Mouse (Mus musculus) intestine, embryonic 14.5 days (tissue): ENCODE measurements around the gene Prpsap1. TPM values are rescaled to one million over a fixed set of nuclear protein-coding genes. Genes with fewer than 3 reads are reported as not detected.

ENCODE experiments used
- ATAC-seq: fragments of 200-750 bp; cut with Nextera tagmentation; replicated peaks from 2 replicates; pipeline ENCODE4 v1.8.0; 2017; ENCODE audit warnings: low read depth, moderate number of reproducible peaks, moderate TSS enrichment, moderate library complexity; ENCODE audit not compliant: low FRiP score, low TSS enrichment
- DNase-seq: peaks from one replicate; pipeline ENCODE4 v3.0.0-alpha.2; 2018; ENCODE audit warnings: low spot score
- H3K27ac ChIP-seq: fragments of 300-500 bp; sonication (generic); 2 replicates; pipeline ENCODE4 v1.5.1; 2014; ENCODE audit warnings: low read depth, mild to moderate bottlenecking, control low read depth
- H3K27me3 ChIP-seq: fragments of 300-500 bp; sonication (generic); replicated peaks from 2 replicates; pipeline ENCODE4 v1.6.1; 2014; ENCODE audit warnings: low read length, control low read depth; ENCODE audit not compliant: control insufficient read depth, insufficient read depth
- H3K36me3 ChIP-seq: fragments of 300-500 bp; sonication (generic); 2 replicates; pipeline ENCODE4 v1.6.1; 2014; ENCODE audit warnings: low read length, control low read depth; ENCODE audit not compliant: control insufficient read depth, insufficient read depth
- H3K4me1 ChIP-seq: fragments of 300-500 bp; sonication (generic); replicated peaks from 2 replicates; pipeline ENCODE4 v1.6.1; 2014; ENCODE audit warnings: low read length, control low read depth, mixed read lengths; ENCODE audit not compliant: control insufficient read depth, insufficient read depth
- H3K4me2 ChIP-seq: fragments of 300-500 bp; sonication (generic); 2 replicates; pipeline ENCODE4 v1.6.1; 2014; ENCODE audit warnings: low read length
- H3K4me3 ChIP-seq: fragments of 300-500 bp; sonication (generic); 2 replicates; pipeline ENCODE4 v1.5.1; 2014; ENCODE audit warnings: low read depth, low read length, control low read depth, mixed read lengths
- H3K9ac ChIP-seq: fragments of 300-500 bp; sonication (generic); 2 replicates; pipeline ENCODE4 v1.6.1; 2014; ENCODE audit warnings: mild to moderate bottlenecking, low read length
- H3K9me3 ChIP-seq: fragments of 300-500 bp; sonication (generic); 2 replicates; pipeline ENCODE4 v1.6.1; 2016; ENCODE audit warnings: low read length, control low read depth; ENCODE audit not compliant: control insufficient read depth
- WGBS: fragments of 180-500 bp; shearing (Covaris S2); extraction: QIAGEN DNeasy Blood & Tissue Kit; methylation state at CpG from one replicate; pipeline ENCODE4 v1.1.7; 2014; 5-methylcytosine and 5-hydroxymethylcytosine counted together
- polyA plus RNA-seq: library from polyadenylated mRNA; unstranded; fragments of >200 nt; fragmentation: Nextera tagmentation; extraction: Ambion mirVana; gene quantifications from 2 replicates; pipeline ENCODE4 v1.2.1, GENCODE M21; 2014

Prpsap1 gene
- polyA plus RNA-seq, 1 experiment from 2014 or later, result 207 TPM

GRCm38 (mm10) chr11:116440408-116441068 lies 53.5 kb downstream of the Prpsap1 start:
- no peak for DNase-seq
- Histone ChIP-seq H3K4me2 (no peak overlapping the region), H3K36me3 (peaks cover 35% of the 10 kb centered on the region), H3K4me3 (no peak overlapping the region), H3K4me1 (peaks cover 18% of the 10 kb centered on the region), H3K27ac (no peak overlapping the region), H3K9ac (no peak overlapping the region), H3K9me3 (no peaks in the 10 kb centered on the region), H3K27me3 (no peaks in the 10 kb centered on the region)
- no peak for ATAC-seq
- WGBS, result 70% methylated on average over 7 of the region's 7 CpGs

DNA sequence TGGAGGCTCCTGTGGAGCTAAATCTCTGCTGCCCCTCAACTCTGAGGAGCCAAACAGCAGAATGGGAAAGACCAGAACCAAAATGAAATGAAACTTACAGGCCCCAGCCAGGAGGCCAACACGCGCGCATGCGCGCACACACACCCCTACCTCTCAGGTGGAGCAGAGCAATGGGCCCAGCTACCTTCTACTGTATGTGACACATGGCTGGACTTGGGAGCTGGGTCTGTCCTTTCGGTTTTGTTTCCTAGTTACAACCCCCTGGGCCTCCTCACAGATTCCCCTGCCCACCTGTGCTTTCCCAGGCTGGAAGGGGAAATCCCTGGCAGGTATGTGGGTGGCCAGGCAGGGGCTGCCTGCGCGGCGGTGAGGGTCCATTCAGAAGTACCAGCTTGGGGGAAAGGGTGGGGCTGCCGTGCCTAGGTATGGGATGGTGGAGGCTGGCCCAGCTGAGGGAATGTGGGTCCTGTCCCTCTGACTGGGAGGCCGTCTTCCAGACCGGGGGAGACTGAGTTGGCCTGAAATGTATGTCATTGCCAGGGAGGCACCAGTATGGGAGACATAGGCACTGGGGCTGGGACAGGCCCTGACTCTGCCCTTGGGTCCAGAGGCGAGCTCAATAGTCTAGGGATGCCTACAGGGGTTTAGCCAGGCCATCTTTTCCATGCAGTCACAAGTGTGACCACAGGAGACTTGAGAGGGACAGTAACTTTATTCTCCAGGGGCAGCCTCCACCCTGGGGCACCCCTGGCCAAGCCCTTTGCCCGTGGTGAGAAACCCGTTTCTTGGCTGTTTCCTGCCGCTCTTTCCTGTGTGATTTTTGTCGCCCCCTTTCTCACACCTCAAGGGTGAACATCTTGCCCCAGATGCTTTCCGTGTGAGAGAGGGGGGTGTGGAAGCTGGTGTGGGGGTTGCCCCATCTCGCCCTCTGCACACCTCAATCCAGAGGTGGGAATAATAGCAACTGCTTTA lies 54.4 kb downstream of the Prpsap1 start:
- no peak overlapping the region for H3K4me3 ChIP-seq
- no peak overlapping the region for H3K4me2 ChIP-seq
- peaks cover 35% of the 10 kb centered on the region for H3K36me3 ChIP-seq
- DNase-seq (no peak), ATAC-seq (no peak)
- no peaks in the 10 kb centered on the region for H3K27me3 ChIP-seq
- no peak overlapping the region for H3K27ac ChIP-seq
- 78% methylated on average over 19 of the region's 19 CpGs for WGBS
- H3K9me3 ChIP-seq, result no peaks in the 10 kb centered on the region
- no peak overlapping the region for H3K9ac ChIP-seq
- H3K4me1 ChIP-seq, result peaks cover 25% of the 10 kb centered on the region

- ATAC-seq, result no peak
- peaks cover 27% of the 10 kb centered on the region for H3K4me1 ChIP-seq
- H3K9ac ChIP-seq, result no peak overlapping the region
Observed at GRCm38 (mm10) chr11:116437541-116437940, 56.5 kb downstream of the Prpsap1 start.

DNA sequence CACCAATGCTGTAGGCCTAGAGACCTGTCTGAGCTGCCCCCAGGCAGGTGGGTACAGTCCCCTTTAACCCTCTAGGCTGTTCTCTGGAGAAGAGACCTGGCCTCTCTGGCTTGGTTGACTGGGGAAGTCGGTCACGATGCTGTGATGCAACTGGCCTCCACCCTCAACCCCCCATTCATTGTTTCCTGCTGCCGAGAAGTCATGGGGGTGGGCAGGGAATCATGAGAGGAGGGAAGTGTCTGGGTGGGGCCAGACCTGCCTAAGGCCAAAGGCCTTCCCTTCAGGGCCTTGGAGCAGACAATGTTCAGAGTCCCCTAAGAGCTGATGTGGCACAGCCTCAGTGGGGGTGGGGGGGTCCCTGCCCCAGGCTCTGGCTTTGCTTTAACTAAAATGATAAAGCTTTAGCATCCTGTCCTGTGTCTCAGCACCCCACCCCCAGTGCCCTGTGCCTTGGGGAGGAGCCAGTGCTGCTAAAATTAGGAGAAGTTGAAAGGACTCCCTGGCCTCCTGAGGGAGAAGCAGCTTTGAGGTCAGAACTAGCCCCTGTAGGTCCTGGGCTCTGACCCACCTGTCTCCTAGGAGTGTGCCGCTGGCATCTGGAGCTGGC lies 57.2 kb downstream of the Prpsap1 start:
- 55% methylated on average over 4 of the region's 4 CpGs for WGBS
- DNase-seq (no peak), ATAC-seq (no peak)
- peak overlapping the region; percentile 6; the same call in 1 of the 2 replicates for H3K4me3 ChIP-seq
- peaks cover 27% of the 10 kb centered on the region for H3K4me1 ChIP-seq
- H3K9me3 ChIP-seq, result no peaks in the 10 kb centered on the region
- H3K9ac ChIP-seq, result 0 out of 2 replicates have a peak overlapping the region, but pooled peaks have one; percentile 20
- peak overlapping the region; percentile 82 for H3K4me2 ChIP-seq
- peaks cover 35% of the 10 kb centered on the region for H3K36me3 ChIP-seq
- no peak overlapping the region for H3K27ac ChIP-seq
- H3K27me3 ChIP-seq, result no peaks in the 10 kb centered on the region

More at GRCm38 (mm10) chr11:116437541-116437940, 56.5 kb downstream of the Prpsap1 start:
- Histone ChIP-seq H3K36me3 (peaks cover 35% of the 10 kb centered on the region), H3K4me2 (no peak overlapping the region), H3K27me3 (no peaks in the 10 kb centered on the region), H3K4me3 (no peak overlapping the region), H3K9me3 (no peaks in the 10 kb centered on the region), H3K27ac (no peak overlapping the region)
- 82% methylated on average over 11 of the region's 11 CpGs for WGBS
- DNase-seq, result no peak

DNA sequence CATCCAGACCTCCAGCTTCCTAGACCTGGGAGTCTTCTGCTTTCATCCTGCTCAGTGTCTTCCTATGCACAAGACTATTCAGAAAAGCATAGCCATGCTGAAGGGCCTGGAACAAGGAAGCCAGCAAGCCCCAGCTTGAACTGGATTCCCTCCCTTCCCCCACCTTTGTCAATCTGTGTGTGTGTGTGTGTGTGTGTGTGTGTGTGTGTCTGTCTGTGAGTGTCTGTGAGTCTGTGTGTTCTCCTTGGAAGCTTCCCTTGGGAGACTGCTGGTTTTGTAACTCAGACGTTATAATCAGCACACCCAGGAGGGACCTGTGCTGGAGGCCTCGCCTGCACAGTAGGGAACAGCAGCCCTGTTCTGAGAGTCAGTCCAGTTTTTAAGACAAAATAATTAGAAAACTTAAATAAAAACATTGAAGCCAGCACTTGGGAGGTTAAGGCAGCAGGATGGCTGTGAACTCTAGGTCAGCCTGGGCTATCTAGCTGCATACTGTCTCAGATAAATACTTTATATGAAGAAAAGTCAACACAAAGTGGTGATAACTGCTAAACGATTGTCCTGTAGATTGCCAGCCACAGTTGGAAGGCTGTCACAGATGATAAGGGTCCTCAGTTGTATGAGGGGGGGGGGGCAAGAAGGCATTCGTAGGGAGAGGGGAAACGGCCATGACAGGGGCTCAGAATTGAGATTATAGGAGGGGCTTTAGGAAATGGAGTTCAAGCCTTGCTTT lies 57.8 kb downstream of the Prpsap1 start:
- H3K4me3 ChIP-seq, result peak overlapping the region; percentile 62
- 48% methylated on average over 5 of the region's 5 CpGs for WGBS
- no peak overlapping the region; the same call in 1 of the 2 replicates for H3K27ac ChIP-seq
- peaks cover 35% of the 10 kb centered on the region for H3K36me3 ChIP-seq
- H3K9me3 ChIP-seq, result no peaks in the 10 kb centered on the region
- peak overlapping the region; percentile 82 for H3K4me2 ChIP-seq
- peak overlapping the region; percentile 16; the same call in 1 of the 2 replicates for H3K9ac ChIP-seq
- no peak for DNase-seq
- no peak for ATAC-seq
- no peaks in the 10 kb centered on the region for H3K27me3 ChIP-seq
- peaks cover 29% of the 10 kb centered on the region for H3K4me1 ChIP-seq

GRCm38 (mm10) chr11:116434967-116435752 lies 58.8 kb downstream of the Prpsap1 start:
- H3K4me2 ChIP-seq, result peak overlapping the region; percentile 82
- peak overlapping the region; percentile 62 for H3K9ac ChIP-seq
- DNase-seq (no peak), ATAC-seq (no peak)
- 53% methylated on average over 12 of the region's 12 CpGs for WGBS
- H3K9me3 ChIP-seq, result no peaks in the 10 kb centered on the region
- H3K27ac ChIP-seq, result peak overlapping the region; percentile 90
- H3K27me3 ChIP-seq, result no peaks in the 10 kb centered on the region
- peaks cover 39% of the 10 kb centered on the region for H3K4me1 ChIP-seq
- peaks cover 33% of the 10 kb centered on the region for H3K36me3 ChIP-seq
- peak overlapping the region; percentile 62 for H3K4me3 ChIP-seq

DNA sequence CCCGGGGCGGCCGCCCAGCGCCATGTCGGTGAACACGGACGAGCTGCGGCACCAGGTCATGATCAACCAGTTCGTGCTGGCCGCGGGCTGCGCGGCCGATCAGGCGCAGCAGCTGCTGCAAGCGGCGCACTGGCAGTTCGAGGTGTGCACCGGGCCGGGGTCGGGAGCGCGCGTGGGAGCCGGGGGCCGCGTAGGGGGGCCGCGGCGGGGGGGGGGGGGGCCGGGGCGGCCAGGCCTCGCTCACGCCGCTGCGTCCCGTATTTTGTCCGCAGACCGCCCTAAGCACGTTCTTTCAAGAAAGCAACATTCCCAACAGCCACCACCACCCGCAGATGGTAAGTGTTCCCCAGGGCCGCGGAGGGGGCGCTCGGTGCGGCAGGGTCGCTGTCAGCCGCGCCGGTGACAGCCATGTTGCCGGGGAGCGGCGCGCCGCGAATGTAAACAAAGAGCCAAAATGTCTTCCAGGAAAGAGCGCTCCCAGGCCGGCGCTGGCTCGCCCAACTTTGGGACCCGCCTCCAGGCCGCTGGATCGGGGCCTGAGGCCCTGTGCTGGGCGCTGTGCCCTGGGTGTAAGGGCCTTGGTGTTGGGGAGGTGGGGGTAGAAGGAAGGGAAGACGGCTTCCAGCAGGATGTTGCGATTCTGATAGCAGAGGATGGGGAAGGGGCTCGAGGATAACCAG lies 59.6 kb downstream of the Prpsap1 start:
- peaks cover 39% of the 10 kb centered on the region for H3K4me1 ChIP-seq
- WGBS, result under 1% methylated on average over 55 of the region's 67 CpGs

More for the DNA sequence above, 59.6 kb downstream of the Prpsap1 start:
- peaks cover 29% of the 10 kb centered on the region for H3K36me3 ChIP-seq
- H3K4me2 ChIP-seq, result peak overlapping the region; percentile 82
- H3K27me3 ChIP-seq, result no peaks in the 10 kb centered on the region
- 0 out of 2 replicates have a peak, but pooled peaks have one; percentile 7 for ATAC-seq
- peak overlapping the region; percentile 62 for H3K4me3 ChIP-seq
- peak overlapping the region; percentile 90 for H3K27ac ChIP-seq
- no peaks in the 10 kb centered on the region for H3K9me3 ChIP-seq
- DNase-seq, result peak; percentile 88
- peak overlapping the region; percentile 62 for H3K9ac ChIP-seq
